Mouse (Mus musculus) brain, adult 2 months (tissue): ENCODE measurements at regions not wholly inside any gene's neighbourhood (a gene's known extent, or its start where the extent isn't known, plus 50 kb on each side); places are given as distances from the start of the nearest gene placed in this dataset.

Source experiments
- DNase-seq: peaks from one replicate; pipeline ENCODE4 v3.0.0; 2011; ENCODE audit warnings: low read depth, low spot score

- peak; percentile 41 for DNase-seq
Observed at GRCm38 (mm10) chr9:113601451-113601850, 106.6 kb downstream of the Pdcd6ip start.

GRCm38 (mm10) chr9:113587260-113587659 lies 120.8 kb downstream of the Pdcd6ip start:
- peak; percentile 41 for DNase-seq

- peak; percentile 56 for DNase-seq
Observed at GRCm38 (mm10) chr9:113586477-113586876, 121.6 kb downstream of the Pdcd6ip start.

GRCm38 (mm10) chr9:113578221-113578620 lies 129.8 kb downstream of the Pdcd6ip start:
- peak; percentile 53 for DNase-seq

GRCm38 (mm10) chr9:113568849-113569248 lies 139.2 kb downstream of the Pdcd6ip start:
- DNase-seq, result peak; percentile 79

GRCm38 (mm10) chr9:113567705-113568104 lies 140.4 kb downstream of the Pdcd6ip start:
- DNase-seq, result no peak

GRCm38 (mm10) chr9:113566620-113567019 lies 141.4 kb downstream of the Pdcd6ip start:
- DNase-seq, result no peak

- DNase-seq, result no peak
Observed at GRCm38 (mm10) chr9:113553911-113554310, 154.1 kb downstream of the Pdcd6ip start.

- DNase-seq, result no peak
Observed at GRCm38 (mm10) chr9:113547458-113547857, 160.6 kb downstream of the Pdcd6ip start.

- peak; percentile 79 for DNase-seq
Observed at GRCm38 (mm10) chr9:113528586-113528985, 179.5 kb downstream of the Pdcd6ip start.

- peak; percentile 66 for DNase-seq
Observed at GRCm38 (mm10) chr9:113524307-113524706, 183.8 kb downstream of the Pdcd6ip start.

- DNase-seq, result no peak
Observed at GRCm38 (mm10) chr9:113523173-113523572, 184.9 kb downstream of the Pdcd6ip start.

- no peak for DNase-seq
Observed at GRCm38 (mm10) chr9:113519727-113520126, 188.3 kb downstream of the Pdcd6ip start.

- DNase-seq, result peak; percentile 50
Observed at GRCm38 (mm10) chr9:113518482-113518881, 189.6 kb downstream of the Pdcd6ip start.

GRCm38 (mm10) chr9:113517756-113518155 lies 190.3 kb downstream of the Pdcd6ip start:
- no peak for DNase-seq

- no peak for DNase-seq
Observed at GRCm38 (mm10) chr9:113515703-113516020, 192.4 kb downstream of the Pdcd6ip start.

- peak; percentile 59 for DNase-seq
Observed at GRCm38 (mm10) chr9:113514846-113515702, 193.0 kb downstream of the Pdcd6ip start.

GRCm38 (mm10) chr9:113511302-113511701 lies 196.8 kb downstream of the Pdcd6ip start:
- DNase-seq, result peak; percentile 50

GRCm38 (mm10) chr9:113509368-113509767 lies 198.7 kb downstream of the Pdcd6ip start:
- peak; percentile 53 for DNase-seq

GRCm38 (mm10) chr9:113508821-113509220 lies 199.2 kb downstream of the Pdcd6ip start:
- peak; percentile 93 for DNase-seq

- peak; percentile 88 for DNase-seq
Observed at GRCm38 (mm10) chr9:113507561-113508460, 200.2 kb downstream of the Pdcd6ip start.

GRCm38 (mm10) chr9:113499246-113499645 lies 208.8 kb downstream of the Pdcd6ip start:
- peak; percentile 75 for DNase-seq
